Mouse (Mus musculus) liver, adult (tissue): ENCODE data around the gene Cecr2.

Experiments
- GATA4 ChIP-seq: IDR thresholded peaks from 2 replicates; pipeline ENCODE4 v1.6.1; 2014; ENCODE audit warnings: mild to moderate bottlenecking, low read length; ENCODE audit not compliant: insufficient replicate concordance

Gene Cecr2

DNA sequence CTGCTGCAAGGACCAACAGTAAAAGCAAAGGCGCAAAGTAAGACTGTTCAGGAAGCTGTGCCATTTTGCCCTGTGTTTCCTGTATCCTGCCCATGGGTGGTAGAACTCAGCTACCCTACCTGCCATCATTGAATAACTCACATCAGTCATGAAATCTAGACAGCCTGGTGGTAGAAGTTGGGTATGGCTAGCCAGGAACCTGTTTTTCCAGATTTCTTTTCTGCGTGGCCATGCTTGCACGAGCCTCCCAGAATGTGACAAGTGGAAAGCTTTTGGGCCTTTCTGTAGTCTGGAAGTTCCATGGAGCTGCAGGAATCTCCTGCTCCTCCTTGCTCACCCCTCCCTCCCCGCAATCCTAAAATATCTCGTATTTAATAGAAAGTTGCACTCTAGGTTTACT, 49.1 kb downstream of the Cecr2 start:
- TF ChIP-seq GATA4: no peak

DNA sequence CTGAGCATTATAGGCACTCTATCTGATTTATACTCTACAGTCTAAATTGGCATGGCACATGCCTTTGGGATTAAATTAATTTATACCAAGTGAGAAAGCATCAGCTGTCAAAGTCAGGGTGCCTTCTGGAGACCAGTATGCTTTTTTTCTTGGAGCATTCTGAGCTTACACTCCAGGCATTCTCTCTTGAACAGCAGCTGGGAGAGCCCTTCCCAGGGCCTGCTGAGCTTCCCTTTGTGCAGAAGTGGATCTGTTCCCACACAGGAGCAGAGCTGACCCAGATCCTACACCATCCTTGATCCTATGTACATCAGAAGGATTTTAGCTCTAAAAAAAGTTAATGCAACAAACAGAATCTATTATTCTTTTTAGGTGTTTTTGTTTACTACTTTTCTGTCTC, 49.7 kb downstream of the Cecr2 start:
- no peak for TF ChIP-seq GATA4

DNA sequence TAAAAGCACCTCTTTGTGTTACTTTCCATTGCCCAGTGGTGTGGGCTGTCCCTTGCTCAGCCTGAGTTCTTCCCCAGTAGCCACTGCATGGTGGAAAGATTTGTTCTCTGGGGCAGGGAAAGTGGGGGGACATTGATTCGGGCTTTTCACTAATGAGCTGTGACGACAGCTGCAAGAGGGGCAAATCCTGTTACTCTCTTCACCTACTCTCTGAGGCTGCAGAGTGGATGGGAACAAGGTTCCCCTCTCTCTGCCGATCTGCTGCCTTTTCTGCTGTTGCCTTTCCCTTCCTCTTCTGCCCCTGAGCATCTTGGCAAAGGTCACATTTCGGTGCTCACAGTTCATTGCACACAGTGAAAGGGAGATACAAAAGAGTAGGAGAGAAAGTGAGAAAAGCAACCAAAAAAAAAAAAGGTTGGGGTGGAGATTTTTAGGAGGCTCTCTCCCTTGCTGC, 50.4 kb downstream of the Cecr2 start:
- TF ChIP-seq GATA4: no peak

DNA sequence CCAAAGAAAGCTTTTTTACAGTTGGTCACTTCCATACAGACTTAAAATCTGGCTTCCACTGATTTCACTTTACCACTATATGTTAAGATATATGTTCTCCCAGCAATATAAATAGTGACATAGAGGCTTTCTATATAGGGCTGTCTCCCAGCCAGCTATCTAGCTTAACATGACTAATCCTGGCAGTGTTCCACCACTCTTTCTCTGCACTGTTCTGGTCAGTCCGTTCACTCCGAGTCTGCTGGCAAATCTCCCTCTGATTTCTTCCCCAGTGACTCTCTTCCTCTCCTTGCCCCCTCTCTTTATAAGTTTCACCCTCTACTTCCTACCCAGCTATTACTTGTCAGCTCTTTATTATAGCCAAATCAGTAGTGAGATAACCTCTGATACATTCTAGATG, 59.8 kb downstream of the Cecr2 start:
- no peak for TF ChIP-seq GATA4

DNA sequence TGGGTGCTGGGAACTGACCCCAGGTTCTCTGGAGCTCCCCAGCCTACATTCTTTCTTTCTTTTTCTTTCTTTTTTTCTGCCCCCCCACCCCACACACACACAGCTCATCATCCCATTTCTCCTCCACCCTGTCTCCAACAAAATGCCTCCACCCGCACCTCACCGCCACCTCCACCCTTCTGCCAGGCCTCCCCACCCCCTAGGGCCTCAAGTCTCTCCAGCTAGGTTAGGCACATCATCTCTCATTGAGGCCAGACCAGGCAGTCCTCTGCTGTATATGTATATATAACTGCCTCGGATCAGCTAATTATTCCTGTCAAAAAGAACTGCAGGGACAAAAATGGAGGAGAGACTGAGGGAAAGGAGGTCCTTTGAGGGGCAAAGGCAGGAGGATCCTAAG, 69.8 kb downstream of the Cecr2 start:
- no peak for TF ChIP-seq GATA4

DNA sequence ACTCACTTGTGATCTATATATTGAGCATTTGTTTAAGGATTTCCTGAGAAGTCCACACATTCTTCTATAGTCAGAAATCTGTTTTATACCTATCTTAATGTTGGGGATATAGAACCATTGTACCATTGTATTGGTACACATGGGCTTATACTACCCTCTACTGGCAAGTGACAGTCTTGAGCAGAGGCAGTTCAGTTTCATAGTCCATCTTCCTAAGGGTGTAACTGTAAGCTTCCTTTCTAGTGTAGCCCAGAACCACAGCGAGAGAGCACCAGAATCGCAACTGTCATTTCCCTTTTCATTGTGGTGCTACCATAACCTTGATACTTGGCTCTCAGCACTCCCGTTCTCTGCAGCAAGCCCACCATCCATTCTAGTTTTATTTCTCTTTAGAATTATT, 70.4 kb downstream of the Cecr2 start:
- no peak for TF ChIP-seq GATA4

DNA sequence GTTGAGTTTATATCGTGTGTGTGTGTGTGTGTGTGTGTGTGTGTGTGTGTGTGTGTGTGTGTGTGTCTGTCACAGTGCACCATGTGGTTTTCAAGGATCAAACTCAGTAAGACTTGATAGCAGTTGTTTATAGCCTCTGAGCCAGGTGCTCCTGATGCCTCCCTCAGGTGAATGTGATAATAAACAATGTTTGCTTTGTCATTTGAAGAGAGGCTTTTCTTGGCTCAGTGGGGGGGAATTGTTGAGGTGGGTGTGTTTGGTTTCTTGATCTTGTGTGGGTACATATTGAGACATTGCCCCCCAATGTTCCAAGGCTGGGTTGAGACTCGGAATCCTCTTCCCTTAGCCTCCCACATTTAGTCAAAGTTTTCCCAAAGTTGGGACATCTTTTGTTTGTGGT, 77.0 kb downstream of the Cecr2 start:
- TF ChIP-seq GATA4: no peak

DNA sequence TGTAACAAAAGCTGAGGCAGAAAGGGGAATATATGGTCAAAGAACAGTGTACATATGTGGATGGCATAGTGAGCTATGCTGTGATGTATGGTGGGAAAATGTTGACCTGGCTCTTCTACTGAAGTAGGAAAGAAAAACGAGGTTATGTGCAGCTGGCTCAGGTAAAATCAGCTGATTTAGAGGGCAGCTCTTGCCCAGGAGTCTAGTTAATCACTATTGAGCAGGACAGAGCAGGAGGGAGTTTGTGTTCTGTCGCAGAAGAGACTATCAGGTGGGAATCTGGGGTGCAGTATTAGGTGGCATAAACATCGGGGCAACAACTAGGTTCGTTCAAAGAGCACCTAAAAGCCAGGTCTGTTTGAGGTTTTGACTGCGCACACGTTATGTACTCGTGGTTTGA, 78.1 kb downstream of the Cecr2 start:
- no peak for TF ChIP-seq GATA4

DNA sequence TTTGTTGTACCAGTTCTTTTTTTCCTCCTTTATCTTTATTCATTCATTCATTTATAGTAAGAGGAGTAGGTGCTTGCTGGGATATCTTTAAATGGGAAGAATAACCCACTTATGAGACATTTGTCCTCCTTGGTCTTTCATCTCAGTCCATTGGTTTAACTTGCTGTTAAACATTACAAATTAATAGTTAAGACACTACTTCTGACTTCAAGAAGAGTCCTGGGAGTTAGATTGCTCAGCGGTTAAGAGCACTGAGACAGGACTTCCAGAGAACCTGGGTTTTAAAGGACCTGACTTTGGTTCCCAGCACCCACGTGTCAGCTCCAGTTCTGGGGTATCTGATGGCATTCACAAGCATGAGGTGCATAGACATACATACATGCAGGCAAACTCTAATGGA, 80.2 kb downstream of the Cecr2 start:
- no peak for TF ChIP-seq GATA4

DNA sequence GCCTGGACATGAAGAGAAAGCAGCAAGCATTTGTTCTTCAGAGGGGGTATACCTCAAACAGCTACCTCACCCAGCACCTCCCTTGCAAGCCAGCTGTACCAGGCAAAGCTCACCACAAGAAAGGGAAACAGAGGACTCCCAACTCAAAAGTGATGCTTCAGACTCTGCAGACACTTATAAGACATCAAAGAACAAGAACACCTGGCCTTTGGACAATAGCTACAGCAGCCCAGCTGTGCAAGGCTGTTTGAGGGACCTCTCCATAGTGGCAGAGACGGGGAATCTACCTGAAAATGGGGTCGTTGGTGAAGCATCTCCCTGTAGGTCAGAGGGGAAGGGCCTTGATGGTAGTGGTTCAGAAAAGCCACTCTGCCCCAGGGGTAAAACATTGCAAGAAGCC, 95.0 kb downstream of the Cecr2 start:
- TF ChIP-seq GATA4: no peak

DNA sequence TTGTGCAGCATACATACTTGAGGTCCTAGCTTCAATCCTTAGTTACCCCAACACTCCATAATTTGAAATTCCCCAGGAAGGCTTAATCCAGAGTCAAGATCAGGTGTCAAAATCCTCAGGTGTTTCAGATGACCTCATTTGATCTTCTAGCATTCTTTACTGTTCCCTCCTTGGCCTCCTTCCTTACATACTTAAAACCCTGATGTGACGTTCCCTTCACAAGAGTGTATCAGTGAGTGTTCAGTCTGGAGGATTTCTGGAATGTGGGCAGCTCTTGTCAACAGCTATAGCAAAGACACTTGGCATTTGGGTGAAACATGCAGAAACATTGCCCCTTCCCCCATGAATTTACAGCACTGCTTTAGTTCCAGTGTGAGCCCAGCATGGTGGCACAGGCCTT, 103.8 kb downstream of the Cecr2 start:
- TF ChIP-seq GATA4: no peak

DNA sequence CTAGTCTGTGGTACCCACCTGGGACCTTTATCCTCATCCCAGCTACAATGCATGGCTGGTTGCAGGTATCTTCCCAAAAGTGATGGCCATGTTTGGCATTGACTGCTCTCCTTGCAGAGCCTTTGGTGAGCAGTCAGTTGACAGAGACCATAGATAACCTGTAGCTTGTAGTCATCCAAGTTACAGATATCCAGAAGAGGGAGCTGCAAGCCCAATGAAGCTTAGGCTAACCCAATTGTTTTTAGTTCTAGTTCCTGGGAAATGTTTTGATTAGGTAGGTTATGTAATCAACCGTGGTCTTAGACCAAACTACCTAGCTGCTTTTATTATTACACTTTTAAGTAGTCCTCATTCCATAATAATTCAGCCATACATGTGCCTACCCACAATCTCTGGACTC, 105.2 kb downstream of the Cecr2 start:
- TF ChIP-seq GATA4: no peak

DNA sequence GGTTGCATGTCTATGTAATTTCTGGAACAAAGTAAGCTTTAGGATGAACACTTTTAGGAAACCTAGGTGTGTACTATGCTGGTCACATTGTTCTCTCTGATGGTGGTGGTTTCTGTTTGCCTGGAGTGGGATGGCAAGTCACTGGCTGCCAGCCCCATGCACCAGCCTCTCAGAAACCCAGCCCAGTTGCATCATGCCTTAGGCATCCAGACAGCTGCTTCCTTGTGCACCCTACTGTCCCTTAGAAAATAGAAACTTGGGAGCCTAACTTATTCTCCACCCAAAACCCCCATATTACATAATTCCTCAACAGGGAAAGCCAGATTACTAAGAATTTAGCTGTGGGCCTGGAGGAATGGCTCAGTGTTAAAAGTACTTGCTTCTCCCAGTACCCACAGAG, 105.9 kb downstream of the Cecr2 start:
- TF ChIP-seq GATA4: no peak

DNA sequence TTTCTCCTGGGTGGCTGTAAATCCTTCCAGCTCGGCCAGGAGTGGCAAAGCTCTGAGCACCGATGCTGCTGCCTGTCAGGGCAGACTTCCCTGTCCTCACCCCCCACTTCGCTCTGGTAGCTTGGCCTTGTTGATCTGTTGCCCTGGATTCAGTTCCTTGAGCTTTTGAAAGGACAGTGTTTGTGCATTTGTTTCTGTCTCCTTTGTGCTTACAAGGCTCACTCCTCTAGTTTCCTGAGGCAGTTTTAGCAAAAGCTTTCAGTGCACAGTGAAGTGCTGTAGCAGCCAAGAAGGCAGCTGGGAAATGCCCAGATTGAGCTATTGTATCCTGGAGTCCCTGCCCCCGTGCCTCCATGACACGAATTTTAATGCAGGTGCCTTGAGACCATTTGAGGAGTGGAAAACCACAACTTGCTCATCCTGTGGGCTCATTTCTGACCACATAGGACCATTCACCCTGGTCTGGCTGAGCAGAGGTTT, 107.0 kb downstream of the Cecr2 start, which contains the start of gene Slc25a18:
TSS of gene Slc25a18 (plus strand) at position 430 of the 480 bp plus-strand sequence.
- TF ChIP-seq GATA4: no peak

DNA sequence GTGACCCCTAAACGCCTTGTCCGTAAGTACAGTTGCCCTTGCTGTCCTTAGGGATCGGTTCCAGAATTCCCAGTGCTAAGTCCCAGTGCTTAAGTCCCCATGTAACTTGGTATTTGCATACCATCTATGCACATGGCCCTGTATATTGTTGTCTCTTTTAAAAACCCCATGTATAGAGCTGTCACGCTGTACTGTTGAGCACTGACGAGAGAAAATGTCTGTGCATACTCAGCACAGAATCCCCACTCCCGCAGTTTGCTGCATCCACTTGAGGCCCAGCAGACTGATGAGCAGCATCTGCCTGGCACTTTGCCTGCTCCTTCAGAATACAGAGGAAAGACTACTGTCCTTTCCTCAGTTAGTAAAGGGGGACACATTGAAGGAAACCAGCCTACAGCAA, 107.6 kb downstream of the Cecr2 start:
- TF ChIP-seq GATA4: no peak

DNA sequence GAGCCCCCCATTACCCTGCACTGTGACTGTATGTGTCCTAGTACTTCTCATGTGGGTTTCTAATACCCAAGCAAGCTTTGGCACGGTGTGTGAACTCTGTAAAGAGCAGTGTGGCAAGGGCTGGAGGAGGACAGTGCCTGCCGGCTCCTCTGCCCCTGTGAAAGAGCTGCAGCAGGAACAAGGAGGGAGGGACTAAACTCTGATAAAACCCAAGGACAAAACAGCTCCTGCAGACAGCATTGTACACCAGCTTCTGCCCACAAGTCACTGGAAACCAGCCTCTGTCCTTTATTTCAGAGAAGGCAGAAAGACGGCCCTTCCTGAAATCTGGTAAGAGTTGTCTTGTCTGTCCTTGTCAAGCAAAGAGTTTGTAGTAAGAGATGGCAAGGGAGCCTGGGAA, 110.1 kb downstream of the Cecr2 start:
- TF ChIP-seq GATA4: no peak

DNA sequence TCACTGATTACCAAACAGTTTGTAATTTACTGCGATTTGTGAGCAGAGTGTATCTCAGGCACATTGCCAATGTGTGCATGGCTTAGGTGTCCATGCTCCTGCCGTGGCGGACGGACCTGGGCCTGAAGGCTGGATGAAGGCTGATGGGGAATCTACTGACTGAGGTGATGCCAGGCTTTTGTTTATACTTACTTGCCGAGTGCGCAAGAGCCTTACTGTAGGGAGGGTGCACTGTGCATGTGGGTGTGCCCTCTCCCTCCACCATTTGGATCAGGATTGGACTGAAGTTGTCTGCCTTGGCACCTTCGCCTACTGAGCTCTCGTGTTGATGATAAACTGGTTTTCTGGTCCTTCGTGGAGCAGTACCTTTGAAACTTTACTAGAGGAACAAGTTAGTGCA, 111.4 kb downstream of the Cecr2 start:
- TF ChIP-seq GATA4: no peak

DNA sequence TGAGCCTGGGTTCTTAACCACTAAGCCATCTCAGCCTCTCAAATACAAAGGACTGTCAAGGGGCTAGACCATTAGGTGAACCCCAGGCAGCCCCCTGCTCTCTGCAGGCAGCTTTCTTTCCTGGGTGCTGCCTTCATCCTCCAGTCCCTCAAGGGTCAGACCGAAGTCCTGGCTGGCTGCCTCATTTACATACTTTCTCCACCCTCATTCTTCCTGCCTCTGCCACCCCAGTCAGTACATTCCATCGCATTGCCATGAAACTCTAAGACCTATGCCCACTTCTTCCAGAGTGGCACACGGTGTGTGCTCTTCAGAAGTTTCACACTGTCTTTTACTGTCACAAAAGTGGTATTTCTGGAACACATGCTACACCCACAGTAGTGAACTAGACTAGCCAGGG, 112.1 kb downstream of the Cecr2 start:
- no peak for TF ChIP-seq GATA4
